Mouse (Mus musculus): ENCODE data around the gene Rit1. TPM values are rescaled to one million over a fixed set of nuclear protein-coding genes. Genes with fewer than 3 reads are reported as not detected.
A peak's percentile ranks its signal among the peaks of the same experiment; 100 is the strongest.
"Not testable (repeated sequence)": the region's sequence is repeated elsewhere in the genome, so short reads cannot be mapped to it uniquely, and the experiment has no call there.

Rit1 gene
- total RNA-seq, 2 experiments from 2014 or later = 13.3 to 21.4 TPM

- ATAC-seq (replicated peaks; ENCODE audit: poor library complexity) = no peak
These were observed 19.9 kb downstream of the Rit1 start for GRCm38 (mm10) chr3:88736556-88736955.

GRCm38 (mm10) chr3:88738641-88739040 is 22.0 kb downstream of the Rit1 start:
- ATAC-seq (replicated peaks; ENCODE audit: poor library complexity) = peak; percentile 94

- ATAC-seq (replicated peaks; ENCODE audit: poor library complexity) = no peak; the same call in 1 of the 2 replicates
These were observed 23.5 kb downstream of the Rit1 start for GRCm38 (mm10) chr3:88740147-88740546.

DNA sequence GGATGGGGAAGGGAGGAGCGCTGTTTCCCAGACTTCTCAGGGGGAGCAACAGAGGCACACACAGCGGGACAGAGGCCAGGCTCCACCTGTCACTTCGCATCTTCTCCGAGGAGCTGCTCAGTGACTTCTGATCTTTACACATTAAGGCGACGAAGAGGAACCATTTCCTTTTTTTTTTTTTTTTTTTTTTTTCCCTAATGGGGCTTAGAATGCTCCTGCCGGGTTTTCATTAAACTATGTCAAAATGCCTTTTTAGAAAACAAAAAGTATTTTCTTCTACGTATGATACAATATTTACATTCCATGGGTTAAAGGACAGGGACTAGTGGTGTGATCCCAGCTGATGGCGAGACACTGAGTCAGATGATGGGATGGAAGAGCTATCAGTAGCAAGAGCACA is 28.9 kb downstream of the Rit1 start:
- ATAC-seq (replicated peaks; ENCODE audit: poor library complexity) = no peak

GRCm38 (mm10) chr3:88746139-88746870 is 29.7 kb downstream of the Rit1 start:
- no peak for ATAC-seq (replicated peaks; ENCODE audit: poor library complexity)

GRCm38 (mm10) chr3:88746871-88747231 is 30.2 kb downstream of the Rit1 start:
- ATAC-seq (replicated peaks; ENCODE audit: poor library complexity) = no peak

DNA sequence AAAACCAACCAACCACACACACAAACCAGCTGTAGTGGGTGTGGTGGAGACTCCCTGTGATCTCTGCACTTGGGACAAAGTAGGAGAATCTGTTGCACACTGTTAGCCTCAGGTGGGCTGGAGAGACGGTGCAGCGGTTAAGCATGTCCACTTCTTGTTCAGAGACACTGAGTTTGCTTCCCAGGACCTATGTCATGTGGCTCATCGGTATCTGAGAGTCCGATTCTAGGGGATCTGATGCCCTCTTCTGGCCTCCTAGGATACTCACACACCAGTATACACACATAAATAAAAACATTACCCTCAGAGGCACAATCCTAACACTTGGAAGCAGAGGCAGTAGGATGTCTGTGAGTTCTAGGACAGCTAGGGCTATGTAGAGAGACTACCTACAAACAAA is 37.6 kb downstream of the Rit1 start:
- ATAC-seq (replicated peaks; ENCODE audit: poor library complexity) = peak; percentile 76

DNA sequence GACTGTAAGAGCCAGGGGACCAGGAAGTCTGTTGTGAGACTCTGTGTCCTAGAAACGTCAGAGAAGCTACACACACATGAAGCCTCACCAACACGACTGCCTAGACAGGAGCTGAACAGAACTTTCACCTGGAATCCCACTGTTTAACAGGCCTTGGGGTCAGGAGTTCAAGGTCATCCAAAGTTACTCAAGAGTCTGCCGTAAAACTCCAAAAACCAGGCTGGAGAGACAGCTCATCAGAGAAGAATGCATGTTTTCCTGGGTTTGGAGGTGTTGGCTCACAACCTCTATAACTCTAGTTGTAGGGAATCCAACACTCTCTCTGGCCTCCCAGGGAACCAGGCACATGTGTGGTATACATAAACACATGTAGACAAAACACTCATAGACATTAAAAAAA is 38.9 kb downstream of the Rit1 start:
- ATAC-seq (replicated peaks; ENCODE audit: poor library complexity) = no peak

- ATAC-seq (replicated peaks; ENCODE audit: poor library complexity) = no peak
These were observed 39.6 kb downstream of the Rit1 start for GRCm38 (mm10) chr3:88756276-88756675.

GRCm38 (mm10) chr3:88758045-88758500 is 41.4 kb downstream of the Rit1 start:
- ATAC-seq (replicated peaks; ENCODE audit: poor library complexity) = 0 out of 2 replicates have a peak, but pooled peaks have one; percentile 23

DNA sequence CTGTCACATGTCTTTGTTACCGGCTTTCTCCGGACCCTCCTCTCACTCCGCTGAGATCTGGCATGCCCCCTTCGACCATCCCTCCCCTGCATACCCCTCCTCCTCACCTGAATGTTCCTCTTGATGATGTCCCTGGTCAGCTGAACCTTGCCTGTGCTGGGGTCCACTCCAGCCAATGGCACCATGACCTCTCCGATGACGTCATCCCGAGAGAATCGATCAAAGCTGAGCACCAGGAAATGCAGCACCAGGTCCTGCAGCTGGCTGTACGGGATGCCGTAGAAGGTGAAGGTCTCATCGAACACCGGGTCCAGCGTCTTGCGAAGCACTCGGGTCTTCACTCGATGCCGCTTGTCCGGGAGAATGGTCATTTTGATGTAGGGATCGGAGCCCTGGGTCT is 45.0 kb downstream of the Rit1 start:
- no peak for ATAC-seq (replicated peaks; ENCODE audit: poor library complexity)

GRCm38 (mm10) chr3:88762401-88762831 is 45.8 kb downstream of the Rit1 start:
- ATAC-seq (replicated peaks; ENCODE audit: poor library complexity) = peak; percentile 42; the same call in 1 of the 2 replicates

DNA sequence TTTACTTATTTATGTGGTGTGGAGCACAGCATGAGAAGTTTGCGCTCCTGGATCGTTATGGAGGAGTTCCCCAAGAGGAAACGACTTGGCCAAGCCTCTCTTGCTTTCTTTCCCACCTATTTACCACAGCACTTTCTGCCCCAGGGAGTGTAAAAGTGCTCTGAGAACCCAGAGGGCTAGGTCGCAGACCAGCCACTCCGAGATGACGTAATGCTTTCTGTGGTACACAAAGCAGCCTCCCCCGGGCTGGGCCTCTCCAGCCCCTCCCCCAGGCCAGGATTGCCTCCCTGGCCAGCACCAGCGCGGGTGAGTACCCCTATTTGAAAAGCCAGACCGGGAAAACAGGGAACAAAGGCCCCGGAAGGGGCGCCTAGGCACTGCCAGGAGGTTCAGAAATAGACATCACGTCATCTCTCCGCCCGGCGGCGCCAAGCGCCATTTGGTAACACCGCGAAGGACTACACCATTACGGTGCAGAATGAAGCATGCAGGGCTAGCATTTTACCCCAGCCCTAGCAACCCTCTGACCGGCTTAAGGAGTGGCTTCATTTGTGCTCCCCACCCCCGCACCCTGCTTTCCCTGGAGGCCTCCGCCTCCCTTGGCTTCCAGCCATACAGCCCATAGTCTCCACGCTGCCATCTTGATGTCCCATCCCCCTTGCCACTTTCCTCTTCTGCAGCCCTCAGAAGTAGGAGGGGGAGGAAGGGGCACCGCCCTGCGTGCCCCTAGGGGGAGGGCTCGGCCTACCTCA is 54.7 kb downstream of the Rit1 start:
- ATAC-seq (replicated peaks; ENCODE audit: poor library complexity) = peak; percentile 40

DNA sequence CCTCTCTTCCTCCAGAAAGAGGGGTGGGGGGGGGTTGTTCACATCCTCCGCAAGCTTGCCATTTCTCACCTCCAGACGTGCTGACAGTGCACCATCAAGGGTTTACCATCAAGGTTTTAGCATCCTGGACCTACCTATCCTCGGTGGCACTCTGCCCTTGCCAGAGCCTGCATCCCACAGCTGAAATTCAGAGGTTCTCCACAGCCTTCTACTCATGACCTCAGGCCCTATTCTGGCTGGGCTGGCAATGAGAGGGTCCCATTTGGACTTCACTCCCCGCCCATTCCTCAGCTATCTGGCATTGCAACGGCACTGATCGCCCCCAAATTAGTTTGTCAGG is 55.3 kb downstream of the Rit1 start:
- ATAC-seq (replicated peaks; ENCODE audit: poor library complexity) = not testable (repeated sequence)

- ATAC-seq (replicated peaks; ENCODE audit: poor library complexity) = peak; percentile 69
These were observed 55.8 kb downstream of the Rit1 start for GRCm38 (mm10) chr3:88772399-88772798.

GRCm38 (mm10) chr3:88773163-88773562 is 56.5 kb downstream of the Rit1 start:
- ATAC-seq (replicated peaks; ENCODE audit: poor library complexity) = not testable (repeated sequence)

DNA sequence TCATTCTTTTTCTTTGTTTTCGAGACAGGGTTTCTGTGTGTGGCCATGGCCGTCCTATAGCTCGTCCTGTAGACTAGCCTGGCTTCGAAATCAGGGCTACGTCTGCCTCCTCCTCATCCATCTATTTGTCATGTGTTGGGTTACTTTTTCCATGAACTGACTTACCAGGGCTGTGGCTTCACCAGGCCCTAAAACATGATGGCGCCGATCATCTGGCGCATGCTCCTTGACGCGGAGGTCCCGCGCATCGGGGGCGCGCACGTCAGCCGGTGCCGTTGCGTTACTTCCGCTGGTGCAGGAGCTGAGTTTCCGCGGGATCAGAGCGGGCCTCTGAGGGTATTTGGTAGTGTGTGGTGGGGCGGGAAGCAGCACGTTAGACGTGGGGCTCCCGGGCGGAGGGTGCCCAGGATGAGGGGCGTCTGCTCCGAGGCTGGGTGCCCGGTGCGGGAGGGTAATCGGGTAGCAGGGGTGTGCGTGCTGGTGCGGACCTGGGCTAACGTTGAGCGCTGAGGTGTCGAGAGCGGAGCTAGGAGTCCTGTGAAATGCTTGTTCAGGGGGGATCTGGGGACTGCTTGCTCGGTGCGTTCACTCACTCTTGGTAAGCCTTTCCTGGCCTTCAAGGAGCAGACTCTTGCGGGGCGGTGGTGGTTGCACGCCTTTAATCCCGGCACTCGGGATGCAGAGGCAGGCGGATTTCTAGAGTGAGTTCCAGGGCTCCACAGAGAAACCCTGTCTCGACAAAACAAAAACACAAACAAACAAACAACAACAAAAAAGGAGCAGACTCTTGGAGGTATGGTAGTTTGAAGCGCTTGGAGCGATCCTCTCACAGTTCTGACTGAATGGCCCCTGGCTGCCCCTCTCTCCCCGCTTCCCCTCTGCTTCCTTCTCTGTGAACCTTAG is 58.6 kb downstream of the Rit1 start, which contains the start of gene Syt11:
TSS of gene Syt11 (minus strand) at position 226 of the 903 bp plus-strand sequence.
- peak; percentile 83 for ATAC-seq (replicated peaks; ENCODE audit: poor library complexity)
